Mouse (Mus musculus) cerebellum, adult 9-11 months (tissue): Measurements from ENCODE around the gene Icam2.
A peak's percentile ranks its signal among the peaks of the same experiment; 100 is the strongest.
"Not testable (repeated sequence)": the region's sequence is repeated elsewhere in the genome, so short reads cannot be mapped to it uniquely, and the experiment has no call there.

Source experiments
- DNase-seq: peaks from one replicate; pipeline ENCODE4 v3.0.0; 2022

Icam2 gene

GRCm38 (mm10) chr11:106387791-106388216 lies at the start of gene Icam2:
TSS of gene Icam2 (minus strand) at chr11:106388075.
- no peak for DNase-seq

DNA sequence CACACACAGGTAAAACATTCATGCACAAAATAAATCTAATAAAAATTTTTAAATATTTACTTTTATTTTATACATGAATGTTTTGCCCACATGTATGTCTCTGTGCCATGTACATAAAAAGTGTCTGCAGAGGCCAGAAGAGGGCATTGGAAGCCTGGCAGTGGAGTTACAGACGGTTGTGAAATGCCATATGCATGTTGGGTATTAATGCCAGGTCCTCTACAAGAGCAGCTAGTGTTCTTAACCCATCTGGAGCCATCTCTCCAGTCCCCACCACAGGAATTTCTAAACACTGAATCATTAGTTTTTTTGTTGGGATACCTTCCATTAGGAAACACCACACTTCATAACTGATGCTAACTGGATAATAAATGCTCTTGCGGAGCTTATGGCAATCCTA lies 49.7 kb upstream of the Icam2 start:
- no peak for DNase-seq

- no peak for DNase-seq
Observed at GRCm38 (mm10) chr11:106437039-106437438, 49.2 kb upstream of the Icam2 start.

DNA sequence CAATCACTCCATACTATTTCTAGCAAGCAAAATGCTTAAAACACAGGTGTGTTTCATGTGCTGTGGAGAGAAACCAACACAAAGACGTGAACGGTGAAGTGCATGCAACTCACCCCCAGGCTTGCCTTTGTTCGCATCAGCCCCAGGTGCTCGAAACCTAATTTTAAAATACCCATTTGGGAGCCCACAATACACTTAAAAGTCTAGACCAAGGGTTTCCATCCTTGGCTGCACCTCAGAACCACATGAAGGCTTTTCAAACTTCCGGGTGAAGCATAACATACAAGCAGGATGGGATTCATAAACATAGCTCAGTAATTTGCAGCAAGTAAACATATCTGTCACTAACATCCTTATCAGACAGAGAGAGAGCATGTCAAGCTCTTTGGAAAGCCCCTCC lies 42.5 kb upstream of the Icam2 start:
- DNase-seq: no peak

DNA sequence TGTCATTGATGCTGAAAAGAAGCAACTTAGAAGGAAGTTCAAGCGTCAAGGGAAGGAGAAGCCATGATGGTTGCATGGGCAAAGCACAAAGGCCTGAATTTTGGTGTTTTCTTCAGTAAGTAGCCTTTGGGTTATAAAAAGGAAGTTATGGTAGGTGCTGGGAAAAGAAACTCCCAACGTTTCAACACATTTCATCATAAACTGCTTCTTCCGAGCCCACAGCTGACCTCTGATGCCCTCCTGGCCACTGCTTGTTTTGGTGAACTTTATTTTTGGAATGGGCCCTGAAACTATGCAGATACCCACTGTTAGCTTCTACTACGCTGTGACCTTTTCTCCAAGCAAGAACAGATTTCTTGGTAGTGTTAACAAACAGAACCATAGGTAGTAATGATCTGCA lies 41.8 kb upstream of the Icam2 start:
- no peak for DNase-seq

- no peak for DNase-seq
Observed at GRCm38 (mm10) chr11:106428556-106428955, 40.7 kb upstream of the Icam2 start.

GRCm38 (mm10) chr11:106428106-106428505 lies 40.2 kb upstream of the Icam2 start:
- no peak for DNase-seq

DNA sequence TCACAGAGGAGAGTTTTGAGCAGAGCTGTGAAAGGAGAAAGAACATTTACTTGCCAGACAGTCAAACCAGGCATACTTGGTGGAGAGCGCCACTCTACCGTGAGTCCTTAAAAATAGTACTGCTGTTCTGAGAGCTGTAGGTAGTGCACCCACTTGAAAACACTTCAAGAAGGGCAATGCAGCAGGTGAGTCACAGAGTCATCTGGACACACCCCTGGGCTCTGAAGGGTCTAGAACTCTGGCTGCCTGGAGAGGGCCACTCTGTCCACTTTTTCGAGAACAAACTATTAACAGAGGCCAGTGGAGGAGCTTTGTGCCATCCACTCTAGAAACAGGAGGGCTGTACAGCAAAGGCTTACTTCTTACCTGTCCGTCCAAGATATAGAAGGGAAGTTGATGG lies 38.6 kb upstream of the Icam2 start:
- DNase-seq: no peak

GRCm38 (mm10) chr11:106425201-106425600 lies 37.3 kb upstream of the Icam2 start:
- no peak for DNase-seq

- DNase-seq: no peak
Observed at GRCm38 (mm10) chr11:106419262-106420102, 31.6 kb upstream of the Icam2 start.

DNA sequence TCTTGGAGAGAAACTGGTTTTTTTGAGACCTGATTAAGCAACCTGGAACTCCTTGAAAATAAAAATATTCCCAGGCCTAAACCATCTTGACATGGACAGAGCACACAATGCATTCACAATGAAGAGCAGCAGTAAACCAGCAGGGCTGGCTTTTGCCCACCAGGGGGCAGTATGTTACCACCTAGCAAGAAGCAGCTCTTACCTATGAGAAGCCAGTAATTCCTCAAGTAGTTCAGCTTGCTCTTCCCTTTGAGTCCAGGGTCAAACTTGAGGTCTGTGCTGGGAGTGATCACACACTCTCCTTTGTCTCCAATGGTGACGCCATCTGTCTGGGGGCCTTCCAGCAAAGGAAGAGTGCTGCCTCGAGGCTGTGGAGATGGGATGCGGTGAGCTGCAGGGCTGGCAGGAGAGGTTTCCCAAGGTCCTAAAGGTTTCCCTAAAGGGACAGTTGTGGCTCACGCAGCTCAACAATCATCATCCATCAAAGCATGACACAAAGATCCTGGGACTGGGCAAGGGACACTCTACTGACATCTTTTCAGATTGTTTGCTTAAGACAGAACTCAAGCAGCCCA lies 30.8 kb upstream of the Icam2 start:
- DNase-seq: peak; percentile 74

GRCm38 (mm10) chr11:106417860-106418259 lies 30.0 kb upstream of the Icam2 start:
- no peak for DNase-seq

GRCm38 (mm10) chr11:106416331-106416730 lies 28.5 kb upstream of the Icam2 start:
- no peak for DNase-seq

DNA sequence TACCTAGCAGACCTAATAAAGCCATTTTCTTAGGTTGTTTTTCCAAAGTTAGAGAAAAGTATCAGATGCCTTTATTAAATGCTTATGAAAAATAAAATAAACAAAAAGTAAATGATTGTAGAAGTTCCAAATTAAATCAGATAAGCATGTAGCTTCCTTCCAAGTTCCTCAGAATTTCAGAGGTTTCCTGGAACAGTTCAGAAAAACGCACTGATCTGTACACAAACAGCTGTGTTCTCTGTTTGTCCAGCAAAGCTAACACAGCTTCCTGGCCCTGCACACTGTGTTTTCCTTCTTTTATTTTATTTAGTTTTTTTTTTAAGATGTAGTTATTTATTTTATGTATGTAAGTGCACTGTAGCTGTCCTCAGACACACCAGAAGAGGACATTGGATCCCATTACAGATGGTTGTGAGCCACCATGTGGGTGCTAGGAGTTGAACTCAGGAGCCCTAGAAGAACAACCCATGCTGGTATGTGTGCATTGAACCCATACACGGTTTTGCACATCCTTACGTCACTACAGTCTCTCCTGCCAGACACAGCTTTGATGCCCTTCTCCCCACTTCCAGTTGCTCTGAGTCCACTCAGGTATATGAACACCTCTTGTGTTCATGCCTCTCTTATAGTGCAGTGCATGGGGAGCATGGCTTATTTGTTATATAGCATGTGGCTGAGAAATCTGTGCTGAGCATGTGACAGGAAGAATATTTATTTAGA lies 24.9 kb upstream of the Icam2 start:
- no peak for DNase-seq

- DNase-seq: no peak
Observed at GRCm38 (mm10) chr11:106411157-106411556, 23.3 kb upstream of the Icam2 start.

- no peak for DNase-seq
Observed at GRCm38 (mm10) chr11:106410507-106410906, 22.6 kb upstream of the Icam2 start.

GRCm38 (mm10) chr11:106410011-106410410 lies 22.1 kb upstream of the Icam2 start:
- DNase-seq: no peak

DNA sequence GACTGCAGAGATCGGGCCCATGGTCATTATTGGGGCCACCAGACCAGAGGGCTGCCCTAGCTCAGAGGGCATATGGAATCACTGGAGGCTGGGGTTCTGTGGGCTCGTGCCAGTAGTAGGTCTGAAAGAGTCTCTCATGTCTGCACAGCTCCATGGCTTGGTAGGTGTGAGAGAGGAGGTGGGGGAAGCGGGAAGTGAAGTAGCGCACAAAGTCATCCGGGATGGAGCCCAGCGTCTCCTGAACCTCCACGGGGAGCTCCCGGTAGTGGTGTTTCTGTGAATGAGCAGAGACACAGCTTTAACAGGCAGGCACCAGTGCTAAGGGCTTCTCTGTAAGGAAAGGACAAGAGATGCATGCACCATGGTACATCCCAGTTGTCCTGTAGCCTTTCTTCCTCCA lies 10.6 kb upstream of the Icam2 start:
- DNase-seq: no peak

DNA sequence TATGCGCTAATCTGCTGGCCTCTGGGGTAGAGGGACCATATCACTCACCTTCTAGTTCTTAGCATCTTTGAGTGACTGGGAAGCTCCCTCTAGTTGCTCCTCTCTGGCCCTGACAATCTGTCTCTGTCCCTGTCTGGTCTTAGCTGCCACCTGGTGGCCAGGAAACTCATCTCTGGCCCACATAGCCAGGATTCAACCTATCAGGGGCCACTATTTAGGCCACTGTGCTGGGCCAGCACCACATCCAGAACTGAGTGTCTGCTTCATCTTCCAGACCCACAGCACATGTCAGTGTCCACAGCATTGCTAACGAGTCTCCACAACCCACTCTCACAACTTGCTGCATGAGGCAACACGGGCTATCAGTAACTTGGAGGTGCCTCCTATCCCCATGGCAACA lies 9.8 kb upstream of the Icam2 start:
- peak; percentile 18 for DNase-seq

GRCm38 (mm10) chr11:106394055-106394454 lies 6.2 kb upstream of the Icam2 start:
- not testable (repeated sequence) for DNase-seq

- no peak for DNase-seq
Observed at GRCm38 (mm10) chr11:106393331-106393616, 5.4 kb upstream of the Icam2 start.

DNA sequence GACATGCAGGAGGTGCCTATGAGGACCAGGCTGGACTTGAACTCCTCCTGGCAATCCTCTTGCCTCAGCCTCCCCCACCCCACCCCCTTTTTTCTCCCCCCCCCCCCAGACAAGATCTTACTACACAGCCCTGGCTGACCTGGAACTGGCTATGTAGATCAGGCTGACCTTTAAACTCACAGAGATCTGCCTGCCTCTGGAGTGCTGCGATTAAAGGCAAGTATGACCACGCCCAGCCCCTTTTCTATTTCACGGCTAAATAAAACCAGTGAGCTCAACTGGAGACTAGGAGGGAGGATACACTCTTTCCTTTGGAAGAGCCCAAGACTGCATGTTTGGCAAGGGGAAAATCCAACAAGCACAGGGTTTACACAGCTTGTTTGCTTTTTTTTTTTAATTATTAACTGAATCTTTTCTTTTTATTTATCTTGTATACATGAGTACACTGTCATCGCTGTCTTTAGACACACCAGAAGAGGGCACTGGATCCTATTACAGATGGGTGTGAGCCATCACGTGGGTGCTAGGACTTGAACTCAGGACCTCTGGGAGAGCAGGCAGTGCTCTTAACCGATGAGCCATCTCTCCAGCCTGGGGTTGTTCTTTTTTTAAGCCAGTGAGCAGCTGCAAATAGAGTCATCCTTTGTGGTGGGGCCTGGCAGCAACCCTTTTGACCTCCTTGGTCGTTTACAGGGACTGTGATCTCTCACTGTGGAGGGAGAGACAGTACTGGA lies 4.9 kb upstream of the Icam2 start:
- no peak for DNase-seq

DNA sequence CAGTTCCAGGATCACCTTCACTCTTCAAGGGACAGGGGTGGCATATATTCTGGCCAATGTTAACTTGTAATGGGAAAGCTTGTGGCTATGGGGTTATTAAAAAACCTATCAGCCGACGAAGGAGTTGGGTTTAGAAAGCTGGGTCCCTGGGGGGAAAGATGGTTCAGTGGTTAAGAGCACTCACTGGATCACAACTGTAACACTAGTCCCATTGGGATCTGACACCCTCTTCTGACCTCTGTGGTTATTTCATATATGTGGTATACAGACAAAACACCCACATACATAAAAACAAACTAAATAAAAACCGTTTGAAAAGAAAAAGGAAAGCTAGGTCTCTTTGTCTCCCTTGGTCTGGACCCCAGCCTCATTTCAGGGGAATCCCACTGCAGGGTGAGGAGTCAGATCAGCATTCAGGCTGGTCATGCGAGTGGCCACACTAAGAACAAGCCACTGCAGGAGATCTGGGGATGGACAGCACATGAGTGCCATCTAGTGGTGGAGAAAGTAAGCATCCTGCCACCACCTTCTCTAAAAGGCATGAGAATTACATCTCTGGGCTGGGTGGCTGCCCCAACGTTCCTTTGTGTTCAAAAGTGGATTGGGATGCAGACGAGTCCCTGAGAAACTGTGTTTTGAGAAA lies 3.8 kb upstream of the Icam2 start:
- peak; percentile 64 for DNase-seq
